Mouse (Mus musculus) cortical plate, adult 2 months (tissue): ENCODE results near the gene Gm44596.

Source experiments
- CTCF ChIP-seq: fragments of 200-500 bp; IDR thresholded peaks from 2 replicates; pipeline ENCODE4 v1.5.1; 2011; ENCODE audit warnings: mild to moderate bottlenecking, control low read depth, low read length; ENCODE audit not compliant: insufficient read depth; ENCODE audit errors: extremely low read depth
- POLR2A ChIP-seq: fragments of 200-500 bp; IDR thresholded peaks from 2 replicates; pipeline ENCODE4 v1.6.1; 2011; ENCODE audit warnings: mild to moderate bottlenecking, low read length, control low read depth; ENCODE audit not compliant: insufficient read depth; ENCODE audit errors: extremely low read depth

GRCm38 (mm10) chr6:128370040-128370439 lies 5.3 kb upstream of the Gm44596 start:
- no peak for TF ChIP-seq POLR2A
- TF ChIP-seq CTCF = no peak
